Mouse (Mus musculus) cerebellum, adult 2 months (tissue): Measurements from ENCODE around the gene Wif1.

Source experiments
- CTCF ChIP-seq: fragments of 200-500 bp; IDR thresholded peaks from 2 replicates; pipeline ENCODE4 v1.5.1; 2011; ENCODE audit warnings: low read depth, mild to moderate bottlenecking, control low read depth, low read length, moderate library complexity, borderline replicate concordance; ENCODE audit not compliant: insufficient read depth
- POLR2A ChIP-seq: fragments of 200-500 bp; IDR thresholded peaks from 2 replicates; pipeline ENCODE4 v1.6.1; 2011; ENCODE audit warnings: low read length, control low read depth, borderline replicate concordance; ENCODE audit not compliant: insufficient read depth

DNA sequence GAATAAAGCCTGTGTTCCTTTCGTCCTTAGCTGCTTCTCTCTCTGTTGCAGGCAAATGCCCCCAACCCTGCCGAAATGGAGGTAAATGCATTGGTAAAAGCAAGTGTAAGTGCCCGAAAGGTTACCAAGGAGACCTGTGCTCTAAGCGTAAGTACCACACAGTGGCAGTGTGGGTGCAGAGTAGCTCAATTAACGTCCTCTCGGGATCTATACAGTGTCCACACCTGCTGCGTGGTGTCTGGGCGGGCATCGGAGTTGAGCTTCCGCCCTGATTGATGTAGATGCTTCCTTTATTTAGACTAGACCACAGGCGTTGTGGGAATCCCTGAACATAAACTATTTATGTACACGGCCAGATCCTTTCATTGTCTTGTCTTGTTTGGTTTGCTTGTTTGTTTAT, 62.2 kb downstream of the Wif1 start:
- TF ChIP-seq POLR2A (no peak), CTCF (no peak)
